Mouse (Mus musculus) liver, embryonic 13.5 days (tissue): ENCODE results near the gene Gm10277. TPM values are rescaled to one million over a fixed set of nuclear protein-coding genes. Genes with fewer than 3 reads are reported as not detected.
A peak's percentile ranks its signal among the peaks of the same experiment; 100 is the strongest.

ENCODE experiments used
- ATAC-seq: fragments of 200-750 bp; cut with Nextera tagmentation; 2 replicates; pipeline ENCODE4 v1.8.0; 2017; ENCODE audit warnings: low read depth, mild to moderate bottlenecking, moderate number of reproducible peaks, moderate library complexity
- DNase-seq: peaks from one replicate; pipeline ENCODE4 v3.0.0; 2022
- H3K27ac ChIP-seq: fragments of 300-500 bp; sonication (generic); 2 replicates; pipeline ENCODE4 v1.5.1; 2015; ENCODE audit warnings: moderate library complexity, mild to moderate bottlenecking, inconsistent platforms
- H3K27me3 ChIP-seq: fragments of 300-500 bp; sonication (generic); 2 replicates; pipeline ENCODE4 v1.6.1; 2015; ENCODE audit warnings: mild to moderate bottlenecking, inconsistent platforms
- H3K36me3 ChIP-seq: fragments of 300-500 bp; sonication (generic); 2 replicates; pipeline ENCODE4 v1.6.1; 2015; ENCODE audit warnings: mild to moderate bottlenecking, inconsistent platforms
- H3K4me1 ChIP-seq: fragments of 300-500 bp; sonication (generic); replicated peaks from 2 replicates; pipeline ENCODE4 v1.6.1; 2015; ENCODE audit warnings: inconsistent platforms
- H3K4me2 ChIP-seq: fragments of 300-500 bp; sonication (generic); 2 replicates; pipeline ENCODE4 v1.6.1; 2015; ENCODE audit warnings: inconsistent platforms, mild to moderate bottlenecking, moderate library complexity
- H3K4me3 ChIP-seq: fragments of 300-500 bp; sonication (generic); replicated peaks from 2 replicates; pipeline ENCODE4 v1.5.1; 2015; ENCODE audit warnings: mild to moderate bottlenecking, inconsistent platforms
- H3K9ac ChIP-seq: fragments of 300-500 bp; sonication (generic); 2 replicates; pipeline ENCODE4 v1.6.1; 2015; ENCODE audit warnings: mild to moderate bottlenecking, inconsistent platforms
- H3K9me3 ChIP-seq: fragments of 300-500 bp; sonication (generic); replicated peaks from 2 replicates; pipeline ENCODE4 v1.6.1; 2016; ENCODE audit warnings: inconsistent platforms
- WGBS: fragments of 180-500 bp; shearing (Covaris S2); methylation state at CpG from one replicate; pipeline ENCODE4 v1.1.7; 2015; ENCODE audit not compliant: insufficient replicate concordance; 5-methylcytosine and 5-hydroxymethylcytosine counted together
- polyA plus RNA-seq: library from polyadenylated mRNA; unstranded; fragments of >200 nt; fragmentation: Nextera tagmentation; extraction: Ambion mirVana; gene quantifications from 2 replicates; pipeline ENCODE4 v1.2.1, GENCODE M21; 2015

The Gm10277 gene
- polyA plus RNA-seq, 1 experiment from 2014 or later, result 0.78 TPM

- DNase-seq (peak; percentile 22), ATAC-seq (no peak)
- 26% methylated on average over 7 of the region's 7 CpGs for WGBS
- no peaks in the 10 kb centered on the region for H3K9me3 ChIP-seq
- H3K27ac ChIP-seq, result no peak overlapping the region
- H3K4me3 ChIP-seq, result no peak overlapping the region
- H3K36me3 ChIP-seq, result peaks cover 76% of the 10 kb centered on the region
- no peaks in the 10 kb centered on the region for H3K27me3 ChIP-seq
- H3K4me2 ChIP-seq, result no peak overlapping the region
- 0 out of 2 replicates have a peak, but pooled peaks cover 2% of the 10 kb centered on the region for H3K4me1 ChIP-seq
- H3K9ac ChIP-seq, result no peak overlapping the region
Observed at GRCm38 (mm10) chr11:77822781-77823180, 35.2 kb upstream of the Gm10277 start.

DNA sequence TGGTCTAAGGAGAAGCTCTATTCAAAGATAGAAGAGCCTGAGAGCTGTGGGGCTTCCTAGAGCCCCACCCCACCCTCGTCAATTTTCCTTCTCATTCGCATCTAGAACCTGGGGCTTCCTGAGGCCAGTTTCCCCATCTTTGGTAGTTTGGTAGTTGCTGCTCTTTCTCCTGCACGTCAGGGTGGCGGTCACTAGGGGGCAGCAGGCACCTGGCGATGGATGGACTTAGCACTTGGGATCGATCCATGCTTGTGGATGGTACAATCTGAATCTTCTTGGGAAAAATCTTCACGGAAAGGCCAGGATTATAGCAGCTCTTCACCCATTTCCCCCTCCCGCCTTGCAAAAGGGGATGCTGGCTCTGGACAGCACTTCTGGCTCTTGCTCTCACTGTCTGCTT lies 34.1 kb upstream of the Gm10277 start:
- no peak overlapping the region for H3K27ac ChIP-seq
- ATAC-seq (no peak), DNase-seq (peak; percentile 32)
- no peak overlapping the region for H3K4me3 ChIP-seq
- H3K27me3 ChIP-seq, result no peaks in the 10 kb centered on the region
- no peak overlapping the region for H3K9ac ChIP-seq
- H3K4me2 ChIP-seq, result no peak overlapping the region
- H3K4me1 ChIP-seq, result 0 out of 2 replicates have a peak, but pooled peaks cover 2% of the 10 kb centered on the region
- peaks cover 77% of the 10 kb centered on the region for H3K36me3 ChIP-seq
- WGBS, result 25% methylated on average over 8 of the region's 8 CpGs
- H3K9me3 ChIP-seq, result no peaks in the 10 kb centered on the region

DNA sequence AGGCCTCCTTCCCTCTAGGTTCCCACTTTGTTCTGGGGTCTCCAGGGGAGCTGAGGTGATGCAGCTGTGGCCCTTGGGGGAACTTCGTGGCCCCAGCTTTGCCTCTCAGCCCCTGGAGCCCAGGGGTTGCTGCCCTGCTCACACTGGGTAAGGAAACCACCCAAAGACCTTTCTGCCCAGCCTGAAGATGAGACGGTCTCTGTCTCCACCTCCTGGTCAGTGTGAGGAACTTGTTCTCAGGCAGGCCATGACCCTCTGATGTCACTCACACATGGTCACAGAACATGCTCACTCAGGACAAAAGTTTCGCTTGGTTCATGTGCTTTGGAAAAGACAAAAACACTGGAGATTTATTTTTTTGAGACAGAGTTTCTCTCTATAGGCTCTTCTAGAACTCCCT lies 28.5 kb upstream of the Gm10277 start:
- H3K9ac ChIP-seq, result no peak overlapping the region
- H3K9me3 ChIP-seq, result no peaks in the 10 kb centered on the region
- peaks cover 49% of the 10 kb centered on the region for H3K36me3 ChIP-seq
- DNase-seq (peak; percentile 46), ATAC-seq (peak; percentile 35; the same call in 1 of the 2 replicates)
- H3K4me3 ChIP-seq, result no peak overlapping the region
- no peaks in the 10 kb centered on the region for H3K27me3 ChIP-seq
- no peak overlapping the region for H3K4me2 ChIP-seq
- 28% methylated on average over 3 of the region's 3 CpGs for WGBS
- H3K4me1 ChIP-seq, result peaks cover 7% of the 10 kb centered on the region; the same call in 1 of the 2 replicates
- no peak overlapping the region for H3K27ac ChIP-seq

DNA sequence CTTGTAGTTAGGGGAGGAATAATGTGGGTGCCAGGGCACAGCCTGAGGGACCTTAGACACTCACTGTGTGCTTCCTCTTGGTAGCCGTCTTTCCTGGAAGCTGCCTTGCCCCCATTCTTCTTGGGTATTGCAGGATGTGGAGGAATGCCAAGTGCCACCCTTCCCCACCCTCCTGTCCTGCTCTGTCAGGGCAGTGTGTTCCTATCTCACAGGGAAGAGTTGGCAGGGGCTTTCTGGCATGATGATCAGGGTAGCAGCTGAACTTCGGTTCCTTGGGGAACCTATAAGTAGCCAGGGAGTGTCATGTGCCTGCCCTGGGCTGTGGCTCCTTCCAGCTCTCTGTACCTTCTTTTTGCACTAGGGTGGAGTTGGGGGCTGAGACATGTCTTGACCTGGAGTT lies 26.4 kb upstream of the Gm10277 start:
- WGBS, result 78% methylated on average over 2 of the region's 2 CpGs
- Histone ChIP-seq H3K9ac (no peak overlapping the region), H3K27me3 (no peaks in the 10 kb centered on the region), H3K4me1 (peaks cover 20% of the 10 kb centered on the region), H3K9me3 (no peaks in the 10 kb centered on the region), H3K4me2 (no peak overlapping the region), H3K4me3 (no peak overlapping the region), H3K36me3 (peaks cover 30% of the 10 kb centered on the region), H3K27ac (no peak overlapping the region)
- no peak for DNase-seq
- ATAC-seq, result no peak

- no peak for DNase-seq
- H3K4me2 ChIP-seq, result no peak overlapping the region
- H3K4me3 ChIP-seq, result no peak overlapping the region
- H3K9ac ChIP-seq, result no peak overlapping the region
- H3K9me3 ChIP-seq, result no peaks in the 10 kb centered on the region
- 53% methylated on average over 6 of the region's 6 CpGs for WGBS
- H3K27me3 ChIP-seq, result no peaks in the 10 kb centered on the region
- H3K27ac ChIP-seq, result no peak overlapping the region
- H3K36me3 ChIP-seq, result peaks cover 11% of the 10 kb centered on the region
- ATAC-seq, result no peak
- H3K4me1 ChIP-seq, result peaks cover 36% of the 10 kb centered on the region
Observed at GRCm38 (mm10) chr11:77810018-77810417, 22.5 kb upstream of the Gm10277 start.

- Histone ChIP-seq H3K27ac (no peak overlapping the region), H3K36me3 (peaks cover 11% of the 10 kb centered on the region), H3K4me1 (peaks cover 42% of the 10 kb centered on the region), H3K4me2 (no peak overlapping the region), H3K9ac (no peak overlapping the region), H3K4me3 (no peak overlapping the region), H3K9me3 (no peaks in the 10 kb centered on the region), H3K27me3 (no peaks in the 10 kb centered on the region)
- DNase-seq (no peak), ATAC-seq (no peak)
- WGBS, result 82% methylated on average over 4 of the region's 4 CpGs
Observed at GRCm38 (mm10) chr11:77809215-77809614, 21.7 kb upstream of the Gm10277 start.

- no peak overlapping the region for H3K4me2 ChIP-seq
- H3K36me3 ChIP-seq, result peaks cover 11% of the 10 kb centered on the region
- H3K9me3 ChIP-seq, result no peaks in the 10 kb centered on the region
- ATAC-seq (no peak), DNase-seq (no peak)
- no peaks in the 10 kb centered on the region for H3K27me3 ChIP-seq
- H3K4me1 ChIP-seq, result peaks cover 46% of the 10 kb centered on the region
- H3K4me3 ChIP-seq, result no peak overlapping the region
- WGBS, result 63% methylated on average over 5 of the region's 5 CpGs
- no peak overlapping the region; the same call in 1 of the 2 replicates for H3K27ac ChIP-seq
- peak overlapping the region; percentile 15; the same call in 1 of the 2 replicates for H3K9ac ChIP-seq
Observed at GRCm38 (mm10) chr11:77808051-77808465, 20.5 kb upstream of the Gm10277 start.

GRCm38 (mm10) chr11:77806855-77807254 lies 19.3 kb upstream of the Gm10277 start:
- Histone ChIP-seq H3K27ac (no peak overlapping the region), H3K4me3 (no peak overlapping the region), H3K27me3 (no peaks in the 10 kb centered on the region), H3K4me1 (peaks cover 57% of the 10 kb centered on the region), H3K9me3 (no peaks in the 10 kb centered on the region), H3K9ac (no peak overlapping the region), H3K36me3 (peaks cover 2% of the 10 kb centered on the region), H3K4me2 (no peak overlapping the region)
- 72% methylated on average over 6 of the region's 6 CpGs for WGBS
- DNase-seq (no peak), ATAC-seq (no peak)

DNA sequence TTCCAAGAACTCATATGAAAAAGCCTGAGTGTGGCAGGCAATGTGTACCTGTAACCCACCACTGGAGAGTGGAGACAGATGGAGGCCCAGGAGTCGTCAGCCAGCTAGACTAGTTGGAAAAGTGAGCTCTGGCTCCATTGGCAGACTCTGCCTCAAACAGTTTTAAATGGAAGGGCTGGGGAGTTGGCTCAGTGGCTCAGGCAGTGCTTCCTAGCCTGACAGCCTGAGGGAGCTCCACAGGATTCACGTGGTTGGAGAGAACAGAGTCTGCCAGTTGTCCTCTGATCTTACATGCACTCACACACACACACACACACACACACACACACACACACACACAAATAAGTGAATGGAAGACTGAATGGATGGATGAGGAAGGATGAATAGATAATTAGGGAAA lies 18.7 kb upstream of the Gm10277 start:
- H3K9ac ChIP-seq, result no peak overlapping the region
- H3K27ac ChIP-seq, result no peak overlapping the region
- ATAC-seq (no peak), DNase-seq (no peak)
- H3K27me3 ChIP-seq, result no peaks in the 10 kb centered on the region
- no peak overlapping the region for H3K4me2 ChIP-seq
- H3K9me3 ChIP-seq, result no peaks in the 10 kb centered on the region
- H3K4me3 ChIP-seq, result no peak overlapping the region
- H3K36me3 ChIP-seq, result no peaks in the 10 kb centered on the region; the same call in 1 of the 2 replicates
- WGBS, result 36% methylated on average over 2 of the region's 2 CpGs
- H3K4me1 ChIP-seq, result peaks cover 60% of the 10 kb centered on the region

DNA sequence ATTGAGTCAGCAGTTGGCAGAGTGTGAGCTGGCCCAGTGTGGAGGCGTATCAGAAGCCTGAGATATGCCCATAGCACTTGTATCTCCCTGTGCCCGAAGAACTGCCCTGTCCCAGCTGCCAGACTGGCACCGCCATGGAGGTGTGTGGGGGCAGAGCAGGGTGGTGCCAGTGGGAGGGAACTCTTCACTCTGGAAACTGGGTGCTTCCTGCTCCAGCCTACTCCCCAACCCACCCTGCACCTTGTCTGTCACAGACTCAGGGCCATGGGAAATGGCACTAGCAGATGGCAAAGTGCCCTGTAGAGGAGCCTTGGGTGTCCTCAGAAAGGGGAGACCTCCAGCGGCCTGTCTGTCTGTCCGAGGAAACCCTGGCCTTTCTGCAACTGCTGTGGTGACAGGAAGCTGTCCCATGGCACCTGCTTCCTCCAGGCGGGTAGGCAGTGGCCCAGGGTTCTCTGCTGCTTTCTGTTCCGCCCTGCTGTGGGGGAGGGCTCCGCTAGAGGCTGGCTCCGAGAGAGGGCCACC lies 14.9 kb upstream of the Gm10277 start:
- WGBS, result 45% methylated on average over 9 of the region's 9 CpGs
- Histone ChIP-seq H3K9me3 (no peaks in the 10 kb centered on the region), H3K9ac (peak overlapping the region; percentile 41; the same call in 1 of the 2 replicates), H3K4me2 (peak overlapping the region; percentile 61), H3K4me3 (no peak overlapping the region), H3K36me3 (peaks cover 3% of the 10 kb centered on the region; the same call in 1 of the 2 replicates), H3K4me1 (peaks cover 54% of the 10 kb centered on the region), H3K27ac (peak overlapping the region; percentile 70), H3K27me3 (no peaks in the 10 kb centered on the region)
- DNase-seq, result no peak
- ATAC-seq, result 0 out of 2 replicates have a peak, but pooled peaks have one; percentile 15

GRCm38 (mm10) chr11:77800869-77801701 lies 13.5 kb upstream of the Gm10277 start:
- H3K9ac ChIP-seq, result peak overlapping the region; percentile 56; the same call in 1 of the 2 replicates
- peaks cover 3% of the 10 kb centered on the region for H3K36me3 ChIP-seq
- H3K4me3 ChIP-seq, result peak overlapping the region; percentile 39
- DNase-seq, result no peak
- ATAC-seq, result peak; percentile 90
- no peaks in the 10 kb centered on the region for H3K9me3 ChIP-seq
- peak overlapping the region; percentile 61 for H3K4me2 ChIP-seq
- peak overlapping the region; percentile 70 for H3K27ac ChIP-seq
- peaks cover 49% of the 10 kb centered on the region for H3K4me1 ChIP-seq
- WGBS, result 11% methylated on average over 15 of the region's 15 CpGs
- H3K27me3 ChIP-seq, result no peaks in the 10 kb centered on the region
